ENCODE assay signal across 8 mouse cellular contexts in genomic region chr14:61173229-61173628, GRCm38 (mm10). TPM values are rescaled to one million over a fixed set of nuclear protein-coding genes. Genes with fewer than 3 reads are reported as not detected.
DNase-seq lines count a peak whose midpoint lies in the region; ATAC-seq and TF ChIP-seq lines count a peak whose summit lies in the region.

No protein-coding gene starts in this region.

- H3K4me1 ChIP-seq in G1E (ENCODE audit: insufficient read depth, low read depth, low read length) = peaks cover 24% of the 10 kb centered on the region
- peaks cover 19% of the 10 kb centered on the region for H3K4me1 ChIP-seq in heart, embryonic 15.5 days (replicated peaks)
- H3K4me1 ChIP-seq in megakaryocyte, embryonic 14.5 days = peaks cover 63% of the 10 kb centered on the region

- peaks cover 28% of the 10 kb centered on the region for H3K36me3 ChIP-seq in G1E (replicated peaks)
- H3K36me3 ChIP-seq in heart, embryonic 15.5 days = no peaks in the 10 kb centered on the region
- peaks cover 34% of the 10 kb centered on the region for H3K36me3 ChIP-seq in megakaryocyte, embryonic 14.5 days (replicated peaks; ENCODE audit: low read length)

- no peaks in the 10 kb centered on the region for H3K9me3 ChIP-seq in G1E (replicated peaks)
- H3K9me3 ChIP-seq in heart, embryonic 15.5 days (replicated peaks) = no peaks in the 10 kb centered on the region
- no peaks in the 10 kb centered on the region for H3K9me3 ChIP-seq in megakaryocyte, embryonic 14.5 days

- no peak for TF ChIP-seq CTCF in G1E (IDR thresholded peaks at IDR 0.05; ENCODE audit: low read depth, low read length)

- WGBS in heart, embryonic 15.5 days = under 1% methylated on average over 37 of the region's 37 CpGs

- ATAC-seq in G1E (ENCODE audit: extremely low read depth, insufficient number of reproducible peaks, low FRiP score, poor library complexity, severe bottlenecking) = no peak
- peak; percentile 23 for ATAC-seq in heart, embryonic 15.5 days (replicated peaks; ENCODE audit: insufficient number of reproducible peaks, insufficient read depth, low FRiP score, low read depth)

- H3K4me3 ChIP-seq in G1E (ENCODE audit: low read depth, low read length) = peak overlapping the region; percentile 98
- peak overlapping the region; percentile 84 for H3K4me3 ChIP-seq in heart, embryonic 15.5 days
- peak overlapping the region; percentile 99 for H3K4me3 ChIP-seq in megakaryocyte, embryonic 14.5 days (replicated peaks)

- H3K4me2 ChIP-seq in heart, embryonic 15.5 days = peak overlapping the region; percentile 78

- peak; percentile 85 for DNase-seq in cerebellum, postnatal 10 days
- DNase-seq in cerebellum, adult 9-10 months = no peak
- DNase-seq in G1E (ENCODE audit: low spot score) = peak; percentile 59
- DNase-seq in embryo, embryonic 10.5 days (ENCODE audit: low spot score) = peak; percentile 84
- peak; percentile 51 for DNase-seq in layer of hippocampus, adult 9-11 months
- DNase-seq in spleen, postnatal 10 days (ENCODE audit: low spot score in 2 of 2) = peak; percentile 77 to 83

- peaks cover 17% of the 10 kb centered on the region for H3K27me3 ChIP-seq in G1E (ENCODE audit: insufficient read depth, low read length)
- no peaks in the 10 kb centered on the region for H3K27me3 ChIP-seq in heart, embryonic 15.5 days
- no peaks in the 10 kb centered on the region for H3K27me3 ChIP-seq in megakaryocyte, embryonic 14.5 days (replicated peaks)

- H3K27ac ChIP-seq in heart, embryonic 15.5 days = peak overlapping the region; percentile 96

- peak overlapping the region; percentile 83 for H3K9ac ChIP-seq in heart, embryonic 15.5 days

RNA-seq across cellular contexts. Expression of gene Sacs, which starts 35.0 kb away (rescaled TPM):
- total RNA-seq in G1E (2014; fragmentation: Nextera tagmentation) (19.0 and 20.8 TPM in 2 replicates), G1E (2017) (19.4 and 23.3 TPM in 2 replicates)
- polyA plus RNA-seq in G1E (2012) = 0.53 and 0.54 TPM in 2 replicates
- 3.5 and 4.0 TPM in 2 replicates for polyA plus RNA-seq in heart, embryonic 15.5 days (2015; fragmentation: Nextera tagmentation; extraction: Ambion mirVana)
- 0.27 and 0.37 TPM in 2 replicates for polyA plus RNA-seq in megakaryocyte, embryonic 14.5 days (2012; ENCODE audit: insufficient read depth, low replicate concordance)
